Mouse (Mus musculus): ENCODE data around the gene Sesn3. TPM values are rescaled to one million over a fixed set of nuclear protein-coding genes. Genes with fewer than 3 reads are reported as not detected.

Gene Sesn3
- polyA plus RNA-seq, 1 experiment from 2014 or later: 11.9 TPM

DNA sequence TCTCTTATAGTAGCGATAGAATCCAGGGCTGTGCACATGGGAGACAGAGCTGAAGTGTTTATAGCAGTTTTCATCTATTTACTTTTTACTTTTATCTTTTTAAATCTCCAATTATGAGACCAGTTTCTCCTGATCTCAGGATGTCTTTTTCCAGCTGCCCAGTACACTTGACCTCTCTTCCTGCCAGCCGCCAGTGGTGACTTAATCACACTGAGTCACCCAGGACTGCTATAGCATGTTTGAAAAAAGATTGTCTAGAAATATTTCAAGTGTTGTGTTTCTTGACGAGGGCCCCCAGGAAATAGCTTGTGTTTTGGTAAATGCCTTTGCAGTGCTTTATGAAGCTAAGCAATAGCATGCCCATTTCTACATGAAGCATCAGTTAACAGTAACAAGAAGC, 10.2 kb downstream of the Sesn3 start:
- H3K9ac ChIP-seq: no peak overlapping the region
- H3K36me3 ChIP-seq: no peaks in the 10 kb centered on the region
- no peak overlapping the region for H3K4me2 ChIP-seq
- H3K27ac ChIP-seq (replicated peaks): no peak overlapping the region
- H3K4me1 ChIP-seq: peaks cover 29% of the 10 kb centered on the region
- no peaks in the 10 kb centered on the region for H3K9me3 ChIP-seq
- no peak overlapping the region for H3K4me3 ChIP-seq
- WGBS: 38% methylated on average over 3 of the region's 3 CpGs
- no peak for ATAC-seq (ENCODE audit: extremely low read depth, insufficient number of reproducible peaks, low FRiP score, low TSS enrichment)
- no peaks in the 10 kb centered on the region for H3K27me3 ChIP-seq (replicated peaks)

DNA sequence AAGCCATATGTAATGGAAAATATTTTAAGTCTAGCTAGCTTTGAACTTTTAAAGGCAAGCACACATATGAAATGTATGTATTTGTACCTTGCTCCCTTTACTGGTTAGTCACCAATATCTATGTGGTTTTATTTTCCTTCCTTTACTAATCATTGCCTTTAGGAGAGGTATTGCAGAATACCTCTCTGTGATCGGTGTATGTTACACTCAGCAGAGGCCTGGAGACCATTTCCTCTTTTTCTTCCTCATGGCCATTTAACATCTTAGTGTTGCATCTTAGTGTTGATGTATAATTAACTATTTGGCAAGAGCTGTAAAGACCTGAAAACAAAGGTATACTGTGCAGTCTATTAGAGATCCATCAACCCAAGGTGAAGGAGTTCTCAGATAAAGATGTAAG, 12.4 kb downstream of the Sesn3 start:
- Histone ChIP-seq H3K4me3 (no peak overlapping the region), H3K27ac (replicated peaks) (no peak overlapping the region), H3K27me3 (replicated peaks) (no peaks in the 10 kb centered on the region), H3K4me1 (peaks cover 21% of the 10 kb centered on the region), H3K36me3 (no peaks in the 10 kb centered on the region), H3K9me3 (no peaks in the 10 kb centered on the region), H3K4me2 (no peak overlapping the region), H3K9ac (no peak overlapping the region)
- ATAC-seq (ENCODE audit: extremely low read depth, insufficient number of reproducible peaks, low FRiP score, low TSS enrichment): no peak
- 82% methylated on average over 1 of the region's 1 CpGs for WGBS

DNA sequence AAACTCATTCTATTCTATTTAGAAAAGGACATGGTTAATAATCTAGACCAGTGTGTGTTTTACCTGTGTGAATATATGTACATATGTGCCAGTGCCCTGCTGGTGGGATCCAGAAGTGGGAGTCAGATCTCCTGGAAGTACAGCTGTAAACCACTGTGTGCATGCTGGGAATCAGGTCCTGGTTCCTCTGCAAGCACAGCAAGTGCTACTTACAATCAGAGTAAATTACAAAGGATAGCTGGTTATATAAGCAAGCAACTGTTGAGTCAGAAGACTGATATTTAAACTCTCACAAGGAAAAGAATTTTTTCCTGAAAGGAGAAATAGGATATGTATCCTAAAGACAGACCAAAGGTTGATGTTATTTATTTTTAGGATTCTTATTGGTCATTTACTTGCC, 13.6 kb downstream of the Sesn3 start:
- no peaks in the 10 kb centered on the region for H3K27me3 ChIP-seq (replicated peaks)
- no peaks in the 10 kb centered on the region for H3K36me3 ChIP-seq
- ATAC-seq (ENCODE audit: extremely low read depth, insufficient number of reproducible peaks, low FRiP score, low TSS enrichment): no peak
- peaks cover 28% of the 10 kb centered on the region for H3K4me1 ChIP-seq
- H3K9ac ChIP-seq: no peak overlapping the region
- H3K27ac ChIP-seq (replicated peaks): no peak overlapping the region
- no peak overlapping the region for H3K4me2 ChIP-seq
- H3K4me3 ChIP-seq: no peak overlapping the region
- H3K9me3 ChIP-seq: no peaks in the 10 kb centered on the region

DNA sequence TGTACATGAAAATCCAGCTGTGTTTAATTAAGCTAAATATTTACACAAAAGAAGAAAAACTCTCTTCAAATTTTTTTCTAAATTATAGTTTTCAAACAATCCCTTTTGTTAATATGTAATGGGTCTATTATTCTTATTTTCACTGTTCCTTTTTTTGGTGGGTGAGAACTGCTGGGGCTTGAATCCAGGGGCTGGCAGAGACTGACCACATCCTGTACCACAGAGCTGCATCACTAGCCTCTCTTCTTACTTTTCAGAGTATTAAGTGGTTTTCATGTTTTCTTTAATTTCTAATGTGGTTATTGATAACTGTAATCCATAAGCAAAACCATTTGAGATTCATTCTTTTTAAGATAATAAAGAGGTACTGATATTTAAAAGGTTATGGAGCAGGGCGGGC, 19.0 kb downstream of the Sesn3 start:
- Histone ChIP-seq H3K27me3 (replicated peaks) (no peaks in the 10 kb centered on the region), H3K4me2 (no peak overlapping the region), H3K27ac (replicated peaks) (no peak overlapping the region), H3K4me3 (no peak overlapping the region), H3K9me3 (no peaks in the 10 kb centered on the region), H3K36me3 (no peaks in the 10 kb centered on the region), H3K4me1 (peaks cover 30% of the 10 kb centered on the region), H3K9ac (no peak overlapping the region)
- WGBS: 96% methylated on average over 1 of the region's 1 CpGs
- no peak for ATAC-seq (ENCODE audit: extremely low read depth, insufficient number of reproducible peaks, low FRiP score, low TSS enrichment)

DNA sequence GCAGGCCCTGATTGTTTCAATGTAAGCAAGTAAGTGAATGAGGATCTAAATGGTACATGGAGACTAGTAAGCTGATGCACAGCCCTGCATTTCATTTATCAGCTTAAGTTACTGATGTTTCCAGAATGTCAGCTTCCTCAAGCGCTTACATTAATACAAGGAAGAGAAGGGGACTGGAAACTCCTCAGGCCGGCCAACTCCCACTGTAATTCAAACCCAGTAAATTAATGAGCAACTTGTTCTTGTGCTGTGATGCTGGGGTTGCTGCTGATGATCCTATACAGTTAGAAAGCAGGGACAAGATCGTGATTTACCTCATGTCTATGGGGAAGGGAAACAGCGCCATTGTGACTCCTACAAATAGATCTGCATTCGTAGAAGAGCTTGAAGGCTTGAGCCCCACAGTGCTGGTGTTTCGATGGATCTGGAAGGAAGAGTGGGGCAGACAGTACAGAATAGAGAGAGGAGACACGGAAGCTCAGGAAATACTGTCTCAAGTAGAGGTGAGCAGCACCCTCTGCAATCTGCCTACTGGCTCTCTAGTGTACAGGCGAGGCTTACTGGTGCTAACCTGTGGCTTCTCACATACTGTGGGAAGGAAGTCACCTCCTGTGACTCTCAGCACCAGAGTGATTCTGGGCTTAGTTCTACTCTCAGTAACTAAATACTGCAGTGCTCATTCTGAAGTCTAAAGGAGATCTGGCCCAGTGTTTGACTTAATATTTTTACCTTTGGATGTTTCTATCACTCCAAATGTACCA, 21.0 kb downstream of the Sesn3 start:
- Histone ChIP-seq H3K27ac (replicated peaks) (no peak overlapping the region), H3K9me3 (no peaks in the 10 kb centered on the region), H3K9ac (no peak overlapping the region), H3K4me3 (no peak overlapping the region), H3K4me1 (peaks cover 40% of the 10 kb centered on the region), H3K36me3 (no peaks in the 10 kb centered on the region), H3K27me3 (replicated peaks) (no peaks in the 10 kb centered on the region), H3K4me2 (no peak overlapping the region)
- WGBS: 88% methylated on average over 8 of the region's 8 CpGs
- no peak for ATAC-seq (ENCODE audit: extremely low read depth, insufficient number of reproducible peaks, low FRiP score, low TSS enrichment)

DNA sequence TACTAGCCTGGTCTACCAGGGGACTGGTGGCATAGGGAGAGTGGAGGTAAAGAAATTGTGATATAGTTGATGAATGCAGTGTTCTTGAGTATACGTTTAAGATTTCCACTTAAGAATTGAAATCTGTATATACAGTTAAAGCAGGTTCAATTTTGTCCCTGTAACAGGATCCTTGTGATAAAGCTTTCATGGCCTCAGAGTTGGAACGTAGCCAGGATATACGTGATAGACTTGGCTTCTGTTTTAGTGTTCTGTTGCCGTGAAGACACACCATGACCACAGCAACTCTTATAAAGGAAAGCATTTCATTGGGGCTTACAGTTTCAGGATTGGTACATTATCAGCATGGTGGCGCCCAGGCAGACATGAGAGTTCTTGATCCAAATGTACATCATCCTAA, 22.3 kb downstream of the Sesn3 start:
- no peak for ATAC-seq (ENCODE audit: extremely low read depth, insufficient number of reproducible peaks, low FRiP score, low TSS enrichment)
- Histone ChIP-seq H3K9ac (no peak overlapping the region), H3K4me3 (no peak overlapping the region), H3K4me1 (peaks cover 43% of the 10 kb centered on the region), H3K27ac (replicated peaks) (no peak overlapping the region), H3K9me3 (no peaks in the 10 kb centered on the region), H3K36me3 (no peaks in the 10 kb centered on the region), H3K27me3 (replicated peaks) (no peaks in the 10 kb centered on the region), H3K4me2 (no peak overlapping the region)
- 63% methylated on average over 5 of the region's 5 CpGs for WGBS

DNA sequence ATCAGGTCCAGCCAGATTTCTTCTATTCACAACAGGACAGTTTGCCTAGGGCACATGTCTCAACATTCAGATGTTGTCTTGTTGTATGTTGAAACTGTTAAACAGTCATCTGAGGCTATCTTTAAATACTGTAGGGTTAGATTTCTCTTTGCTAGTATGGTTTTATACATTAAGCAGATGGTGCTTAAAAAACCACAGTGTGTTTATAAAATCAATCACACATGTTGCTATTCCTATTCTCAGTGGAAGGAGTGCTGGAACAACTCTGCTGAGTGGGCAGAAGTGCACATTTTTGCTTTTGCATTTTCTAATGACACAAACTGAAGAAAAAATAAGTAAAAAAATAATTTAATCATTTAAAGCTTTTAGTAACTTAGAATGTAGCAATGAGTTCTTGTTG, 25.0 kb downstream of the Sesn3 start:
- no peak for ATAC-seq (ENCODE audit: extremely low read depth, insufficient number of reproducible peaks, low FRiP score, low TSS enrichment)
- H3K27ac ChIP-seq (replicated peaks): no peak overlapping the region
- no peak overlapping the region for H3K4me3 ChIP-seq
- H3K9ac ChIP-seq: no peak overlapping the region
- no peaks in the 10 kb centered on the region for H3K36me3 ChIP-seq
- H3K27me3 ChIP-seq (replicated peaks): no peaks in the 10 kb centered on the region
- H3K4me1 ChIP-seq: peaks cover 36% of the 10 kb centered on the region
- H3K4me2 ChIP-seq: no peak overlapping the region
- H3K9me3 ChIP-seq: no peaks in the 10 kb centered on the region

DNA sequence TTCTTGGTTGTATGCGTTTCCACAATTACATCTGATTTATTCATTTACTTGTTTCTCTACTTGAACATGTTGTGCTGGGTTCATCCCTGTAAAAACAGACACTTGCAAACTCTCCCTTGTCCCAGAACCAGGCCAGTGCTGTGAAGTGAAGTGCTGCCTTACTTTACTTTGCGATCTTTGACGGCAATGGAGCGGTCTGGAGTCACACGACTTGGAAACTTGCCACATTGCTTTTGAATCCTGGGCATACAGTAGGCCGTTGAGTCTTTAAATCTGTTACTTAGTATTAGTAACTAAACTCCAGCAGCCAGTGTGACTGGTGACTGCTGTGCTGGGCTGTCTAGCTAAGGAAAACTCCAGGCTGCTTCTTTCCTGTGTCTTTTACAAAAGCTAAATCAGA, 25.9 kb downstream of the Sesn3 start:
- no peak for ATAC-seq (ENCODE audit: extremely low read depth, insufficient number of reproducible peaks, low FRiP score, low TSS enrichment)
- Histone ChIP-seq H3K36me3 (no peaks in the 10 kb centered on the region), H3K9ac (no peak overlapping the region), H3K4me1 (peaks cover 36% of the 10 kb centered on the region), H3K9me3 (no peaks in the 10 kb centered on the region), H3K27me3 (replicated peaks) (no peaks in the 10 kb centered on the region), H3K27ac (replicated peaks) (no peak overlapping the region), H3K4me3 (no peak overlapping the region), H3K4me2 (no peak overlapping the region)
- 57% methylated on average over 6 of the region's 6 CpGs for WGBS

DNA sequence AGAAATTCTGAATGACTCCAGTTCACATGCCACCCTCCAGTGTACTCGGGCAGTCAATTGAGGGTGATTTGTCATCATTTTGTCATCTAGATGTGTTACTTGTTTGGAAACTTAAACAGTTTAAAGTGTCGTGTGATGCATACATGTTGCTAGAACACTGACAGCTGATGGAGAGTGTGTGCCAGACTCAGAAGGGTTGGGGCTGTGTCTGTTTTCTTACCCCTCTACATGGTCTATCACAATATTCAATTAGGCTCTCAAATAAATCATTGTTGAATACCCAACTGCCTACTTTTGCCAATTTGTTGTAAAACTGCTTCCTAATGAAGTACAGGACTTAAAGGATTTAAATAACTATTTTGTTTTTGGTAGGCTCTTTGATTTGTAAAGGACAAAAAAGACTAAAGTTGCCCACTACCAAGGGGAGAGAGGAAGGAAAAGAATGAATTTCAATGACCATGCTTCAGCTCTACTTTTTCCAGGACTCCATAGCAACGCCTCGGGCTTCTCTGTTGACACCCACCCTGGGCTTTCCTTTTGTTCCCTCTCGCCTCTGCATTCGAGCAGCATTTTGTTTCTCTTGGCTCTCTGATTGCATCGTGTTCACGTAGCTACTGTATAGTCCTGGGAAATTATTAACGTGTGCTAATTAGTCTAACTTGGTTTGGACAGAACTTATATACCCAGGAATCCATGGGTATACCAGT, 29.5 kb downstream of the Sesn3 start:
- Histone ChIP-seq H3K9me3 (no peaks in the 10 kb centered on the region), H3K4me3 (no peak overlapping the region), H3K4me2 (no peak overlapping the region), H3K9ac (no peak overlapping the region), H3K4me1 (peaks cover 24% of the 10 kb centered on the region), H3K27ac (replicated peaks) (no peak overlapping the region), H3K27me3 (replicated peaks) (no peaks in the 10 kb centered on the region), H3K36me3 (peaks cover 15% of the 10 kb centered on the region)
- 71% methylated on average over 9 of the region's 9 CpGs for WGBS
- no peak for ATAC-seq (ENCODE audit: extremely low read depth, insufficient number of reproducible peaks, low FRiP score, low TSS enrichment)

DNA sequence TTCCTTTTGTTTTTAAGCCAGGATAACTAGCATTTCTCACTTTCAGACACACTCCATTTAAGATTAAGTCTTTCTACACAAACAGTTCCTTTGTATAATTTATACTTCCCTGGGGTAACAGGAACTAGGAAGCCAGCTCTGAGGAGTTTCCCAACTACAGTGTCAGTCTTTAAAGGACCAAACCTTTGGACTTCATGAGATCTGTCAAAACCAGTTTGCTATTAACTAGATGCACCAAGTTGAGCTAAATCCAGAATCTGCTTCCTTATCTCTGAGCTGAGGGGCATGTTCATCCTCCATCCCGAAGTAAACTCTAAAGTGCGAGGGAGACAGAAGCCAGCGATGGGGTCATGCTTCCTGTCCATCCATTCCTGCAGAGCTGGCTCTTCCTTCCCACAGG, 32.5 kb downstream of the Sesn3 start:
- H3K4me1 ChIP-seq: 0 out of 2 replicates have a peak, but pooled peaks cover 10% of the 10 kb centered on the region
- no peaks in the 10 kb centered on the region for H3K27me3 ChIP-seq (replicated peaks)
- no peak overlapping the region for H3K4me3 ChIP-seq
- ATAC-seq (ENCODE audit: extremely low read depth, insufficient number of reproducible peaks, low FRiP score, low TSS enrichment): no peak
- no peak overlapping the region for H3K27ac ChIP-seq (replicated peaks)
- no peak overlapping the region for H3K4me2 ChIP-seq
- no peaks in the 10 kb centered on the region for H3K9me3 ChIP-seq
- 56% methylated on average over 3 of the region's 3 CpGs for WGBS
- peaks cover 30% of the 10 kb centered on the region for H3K36me3 ChIP-seq
- no peak overlapping the region for H3K9ac ChIP-seq

DNA sequence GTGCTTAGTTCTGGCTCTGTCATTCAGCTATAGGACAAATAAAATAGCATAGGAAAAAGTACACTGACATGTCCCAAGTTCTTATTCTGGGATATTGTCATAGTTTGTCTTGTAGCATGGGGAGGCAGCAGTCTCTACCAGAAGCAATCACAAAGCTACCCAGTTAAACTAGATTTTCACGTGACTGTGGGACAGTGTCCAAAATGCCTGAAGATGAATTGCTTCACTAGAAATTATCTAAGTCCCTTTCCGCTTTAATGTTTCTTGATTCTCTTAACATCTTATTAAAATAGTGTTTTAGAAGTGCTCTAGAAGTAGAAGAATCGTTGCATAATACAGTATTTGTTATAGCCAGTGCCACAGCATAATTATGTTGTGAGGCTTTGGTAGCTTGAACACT, 39.1 kb downstream of the Sesn3 start:
- Histone ChIP-seq H3K4me1 (peaks cover 5% of the 10 kb centered on the region), H3K4me2 (no peak overlapping the region), H3K36me3 (peaks cover 74% of the 10 kb centered on the region), H3K27ac (replicated peaks) (0 out of 2 replicates have a peak overlapping the region, but pooled peaks have one; percentile 12), H3K27me3 (replicated peaks) (no peaks in the 10 kb centered on the region), H3K9me3 (no peaks in the 10 kb centered on the region), H3K9ac (no peak overlapping the region), H3K4me3 (no peak overlapping the region)
- ATAC-seq (ENCODE audit: extremely low read depth, insufficient number of reproducible peaks, low FRiP score, low TSS enrichment): no peak
- 68% methylated on average over 3 of the region's 3 CpGs for WGBS

DNA sequence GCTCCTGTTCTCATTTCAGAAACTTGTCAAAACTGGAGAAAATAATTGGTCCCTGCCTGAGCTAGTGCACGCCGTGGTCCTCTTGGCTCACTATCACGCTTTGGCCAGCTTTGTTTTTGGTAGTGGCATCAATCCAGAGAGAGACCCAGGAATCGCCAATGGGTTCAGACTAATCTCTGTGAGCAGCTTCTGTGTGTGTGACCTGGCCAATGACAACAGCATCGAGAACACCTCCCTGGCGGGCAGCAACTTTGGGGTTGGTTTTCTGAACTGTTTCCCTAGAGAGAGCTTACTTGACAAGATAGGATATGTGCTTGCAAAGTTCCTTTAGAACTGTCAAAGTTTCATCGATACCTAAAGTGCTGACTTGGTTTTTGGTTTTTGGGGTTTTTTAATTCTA, 39.6 kb downstream of the Sesn3 start:
- Histone ChIP-seq H3K4me1 (peaks cover 5% of the 10 kb centered on the region), H3K4me3 (no peak overlapping the region), H3K4me2 (no peak overlapping the region), H3K36me3 (peaks cover 74% of the 10 kb centered on the region), H3K27me3 (replicated peaks) (no peaks in the 10 kb centered on the region), H3K9ac (no peak overlapping the region), H3K27ac (replicated peaks) (no peak overlapping the region), H3K9me3 (no peaks in the 10 kb centered on the region)
- no peak for ATAC-seq (ENCODE audit: extremely low read depth, insufficient number of reproducible peaks, low FRiP score, low TSS enrichment)
- 72% methylated on average over 7 of the region's 7 CpGs for WGBS
